Mouse (Mus musculus): Measurements from ENCODE around the gene Agxt2. TPM values are rescaled to one million over a fixed set of nuclear protein-coding genes. Genes with fewer than 3 reads are reported as not detected.

The Agxt2 gene
- 10.7 and 12.6 TPM in 2 replicates for polyA plus RNA-seq (2012; rRNA removed)

DNA sequence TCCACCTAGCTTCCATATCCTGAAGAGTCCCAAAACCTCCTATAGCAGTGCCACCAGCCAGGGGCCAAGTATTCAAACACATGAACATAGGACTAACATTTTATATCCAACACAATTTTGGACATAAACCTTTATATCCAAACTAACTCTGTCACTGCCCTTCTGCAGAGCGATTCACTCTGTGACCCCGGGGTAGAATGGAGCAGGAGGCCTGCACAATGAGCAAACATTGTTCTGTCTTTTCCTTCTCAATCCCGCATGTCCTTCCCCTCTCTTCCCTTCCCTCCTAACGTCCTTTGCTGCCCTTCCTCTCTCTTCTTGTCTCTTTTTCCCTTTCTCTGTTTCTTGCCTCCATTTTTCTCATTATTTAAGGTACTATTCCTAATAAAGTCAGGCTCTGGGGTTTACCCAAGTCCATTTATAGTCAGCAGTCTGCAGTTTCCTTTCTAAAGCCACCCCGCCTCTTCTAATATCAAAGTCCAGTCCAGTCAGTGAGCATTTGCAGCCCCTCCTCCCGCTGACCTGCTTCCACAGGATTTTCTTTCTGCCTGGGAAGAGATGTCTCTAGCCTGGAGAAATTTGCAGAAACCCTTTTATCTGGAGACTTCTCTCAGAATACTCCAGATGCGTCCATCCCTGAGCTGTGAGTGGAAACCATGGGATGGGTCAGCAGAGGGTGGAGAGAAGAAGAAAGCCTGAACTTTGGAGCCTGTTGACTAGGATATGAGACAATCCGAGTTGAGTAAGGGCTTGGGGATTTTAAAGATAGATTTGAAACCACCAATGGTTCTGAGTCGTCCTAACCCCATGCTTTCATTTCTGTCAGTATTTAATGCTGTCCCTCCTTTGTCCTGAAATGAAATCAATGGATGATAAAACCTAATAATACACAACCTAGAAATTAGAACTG is at the start of gene Agxt2:
Gene Agxt2 (plus strand): TSS at position 494 of the 910 bp plus-strand sequence.

DNA sequence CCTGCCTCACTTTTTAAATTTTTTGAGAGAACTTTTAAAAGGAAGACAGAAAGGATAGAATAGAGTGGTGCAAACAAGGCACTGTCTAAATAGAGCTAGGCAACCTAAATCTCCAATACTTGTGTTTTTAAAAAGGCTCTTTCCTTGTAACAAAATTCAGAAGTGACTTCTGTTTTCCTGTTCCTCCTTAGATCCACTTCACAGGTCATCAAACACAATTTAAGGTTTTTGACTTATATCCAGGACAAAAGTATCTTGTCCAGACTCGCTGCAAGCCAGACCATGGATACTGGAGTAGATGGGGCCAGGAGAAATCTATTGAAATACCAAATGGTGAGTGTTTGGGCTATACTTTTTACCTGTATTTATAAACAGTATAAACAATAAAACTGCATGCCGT is 33.3 kb upstream of the Agxt2 start, which contains the start of gene Gm21973:
Gene Gm21973 (plus strand): TSS at position 301 of the 400 bp plus-strand sequence.

Other genes with a start within 250 kb of the Agxt2 start
- gene Prlr, start 181.3 kb upstream of the Agxt2 start, polyA plus RNA-seq (2012; rRNA removed) = 0.01 TPM in 2 replicates
- gene Gm21973, start 33.2 kb upstream of the Agxt2 start, polyA plus RNA-seq (2012; rRNA removed) = not detected in 2 replicates
- gene Dnajc21, start 112.0 kb downstream of the Agxt2 start, polyA plus RNA-seq (2012; rRNA removed) = 6.0 and 8.0 TPM in 2 replicates
- gene Brix1, start 127.4 kb downstream of the Agxt2 start, polyA plus RNA-seq (2012; rRNA removed) = 16.3 and 21.4 TPM in 2 replicates
- 14.2 and 17.6 TPM in 2 replicates for gene Rad1, start 127.5 kb downstream of the Agxt2 start, polyA plus RNA-seq (2012; rRNA removed)
- gene Ttc23l, start 200.1 kb downstream of the Agxt2 start, polyA plus RNA-seq (2012; rRNA removed) = not detected in 2 replicates